Mouse (Mus musculus): ENCODE data around the gene Rab22a. TPM values are rescaled to one million over a fixed set of nuclear protein-coding genes. Genes with fewer than 3 reads are reported as not detected.

Rab22a gene
- polyA plus RNA-seq, 1 experiment = 11.8 TPM

- Histone ChIP-seq H3ac (ENCODE audit: control insufficient read depth, insufficient read length, low read depth) (no peak overlapping the region), H3K79me3 (ENCODE audit: low read depth) (peaks cover 82% of the 10 kb centered on the region), H3K79me2 (ENCODE audit: control insufficient read depth, insufficient read depth) (peaks cover 99% of the 10 kb centered on the region), H3K4me3 (ENCODE audit: insufficient read depth, poor library complexity, severe bottlenecking) (no peak overlapping the region), H3K36me3 (ENCODE audit: control insufficient read depth, insufficient read depth) (peaks cover 48% of the 10 kb centered on the region), H3K27me3 (ENCODE audit: control insufficient read depth, insufficient read depth, insufficient read length) (no peaks in the 10 kb centered on the region)
- no peak for TF ChIP-seq CTCF (IDR thresholded peaks at IDR 0.05; ENCODE audit: control insufficient read depth, insufficient read depth, insufficient read length)
- no peak for TF ChIP-seq CEBPB (IDR thresholded peaks at IDR 0.05; ENCODE audit: low read depth)
- TF ChIP-seq MYOG (IDR thresholded peaks at IDR 0.05; ENCODE audit: control insufficient read depth, extremely low read depth, insufficient read length) = no peak
- TF ChIP-seq MAX (IDR thresholded peaks at IDR 0.05) = no peak
- TF ChIP-seq USF1 (IDR thresholded peaks at IDR 0.05; ENCODE audit: low read depth) = no peak
- no peak for TF ChIP-seq MYOD1 (IDR thresholded peaks at IDR 0.05; ENCODE audit: control insufficient read depth, insufficient read length, low read depth)
- no peak for TF ChIP-seq FOSL1 (IDR thresholded peaks at IDR 0.05; ENCODE audit: insufficient read depth, low read length, poor library complexity, severe bottlenecking)
Measured at GRCm38 (mm10) chr2:173673469-173673868, 13.9 kb downstream of the Rab22a start.

GRCm38 (mm10) chr2:173678593-173678992 lies 19.0 kb downstream of the Rab22a start:
- no peak overlapping the region for H3K4me3 ChIP-seq (ENCODE audit: insufficient read depth, poor library complexity, severe bottlenecking)
- peaks cover 27% of the 10 kb centered on the region for H3K36me3 ChIP-seq (ENCODE audit: control insufficient read depth, insufficient read depth)
- no peaks in the 10 kb centered on the region for H3K27me3 ChIP-seq (ENCODE audit: control insufficient read depth, insufficient read depth, insufficient read length)
- peaks cover 59% of the 10 kb centered on the region for H3K79me3 ChIP-seq (ENCODE audit: low read depth)
- peaks cover 91% of the 10 kb centered on the region for H3K79me2 ChIP-seq (ENCODE audit: control insufficient read depth, insufficient read depth)
- no peak overlapping the region for H3ac ChIP-seq (ENCODE audit: control insufficient read depth, insufficient read length, low read depth)
- no peak for TF ChIP-seq MYOD1 (IDR thresholded peaks at IDR 0.05; ENCODE audit: control insufficient read depth, insufficient read length, low read depth)
- no peak for TF ChIP-seq FOSL1 (IDR thresholded peaks at IDR 0.05; ENCODE audit: insufficient read depth, low read length, poor library complexity, severe bottlenecking)
- TF ChIP-seq USF1 (IDR thresholded peaks at IDR 0.05; ENCODE audit: low read depth) = no peak
- no peak for TF ChIP-seq MAX (IDR thresholded peaks at IDR 0.05)
- TF ChIP-seq MYOG (IDR thresholded peaks at IDR 0.05; ENCODE audit: control insufficient read depth, extremely low read depth, insufficient read length) = no peak
- no peak for TF ChIP-seq CEBPB (IDR thresholded peaks at IDR 0.05; ENCODE audit: low read depth)

GRCm38 (mm10) chr2:173679217-173679616 lies 19.7 kb downstream of the Rab22a start:
- Histone ChIP-seq H3K79me2 (ENCODE audit: control insufficient read depth, insufficient read depth) (peaks cover 91% of the 10 kb centered on the region), H3K36me3 (ENCODE audit: control insufficient read depth, insufficient read depth) (peaks cover 24% of the 10 kb centered on the region), H3ac (ENCODE audit: control insufficient read depth, insufficient read length, low read depth) (no peak overlapping the region), H3K27me3 (ENCODE audit: control insufficient read depth, insufficient read depth, insufficient read length) (no peaks in the 10 kb centered on the region), H3K79me3 (ENCODE audit: low read depth) (peaks cover 58% of the 10 kb centered on the region), H3K4me3 (ENCODE audit: insufficient read depth, poor library complexity, severe bottlenecking) (no peak overlapping the region)
- TF ChIP-seq CEBPB (IDR thresholded peaks at IDR 0.05; ENCODE audit: low read depth) (no peak), USF1 (IDR thresholded peaks at IDR 0.05; ENCODE audit: low read depth) (no peak)

- H3K79me2 ChIP-seq (ENCODE audit: control insufficient read depth, insufficient read depth) = peaks cover 89% of the 10 kb centered on the region
- H3K79me3 ChIP-seq (ENCODE audit: low read depth) = peaks cover 52% of the 10 kb centered on the region
- TF ChIP-seq USF1 (IDR thresholded peaks at IDR 0.05; ENCODE audit: low read depth) (no peak), CEBPB (IDR thresholded peaks at IDR 0.05; ENCODE audit: low read depth) (no peak), MAX (IDR thresholded peaks at IDR 0.05) (no peak), CTCF (IDR thresholded peaks at IDR 0.05; ENCODE audit: control insufficient read depth, insufficient read depth, insufficient read length) (no peak), MYOD1 (IDR thresholded peaks at IDR 0.05; ENCODE audit: control insufficient read depth, insufficient read length, low read depth) (no peak), FOSL1 (IDR thresholded peaks at IDR 0.05; ENCODE audit: insufficient read depth, low read length, poor library complexity, severe bottlenecking) (no peak), MYOG (IDR thresholded peaks at IDR 0.05; ENCODE audit: control insufficient read depth, extremely low read depth, insufficient read length) (no peak)
- H3ac ChIP-seq (ENCODE audit: control insufficient read depth, insufficient read length, low read depth) = no peak overlapping the region
- no peak overlapping the region for H3K4me3 ChIP-seq (ENCODE audit: insufficient read depth, poor library complexity, severe bottlenecking)
- H3K27me3 ChIP-seq (ENCODE audit: control insufficient read depth, insufficient read depth, insufficient read length) = no peaks in the 10 kb centered on the region
- H3K36me3 ChIP-seq (ENCODE audit: control insufficient read depth, insufficient read depth) = peaks cover 19% of the 10 kb centered on the region
Measured at GRCm38 (mm10) chr2:173680153-173680552, 20.6 kb downstream of the Rab22a start.

- no peaks in the 10 kb centered on the region for H3K27me3 ChIP-seq (ENCODE audit: control insufficient read depth, insufficient read depth, insufficient read length)
- H3K79me3 ChIP-seq (ENCODE audit: low read depth) = peaks cover 38% of the 10 kb centered on the region
- no peak overlapping the region for H3ac ChIP-seq (ENCODE audit: control insufficient read depth, insufficient read length, low read depth)
- TF ChIP-seq USF1 (IDR thresholded peaks at IDR 0.05; ENCODE audit: low read depth) (no peak), CTCF (IDR thresholded peaks at IDR 0.05; ENCODE audit: control insufficient read depth, insufficient read depth, insufficient read length) (no peak), CEBPB (IDR thresholded peaks at IDR 0.05; ENCODE audit: low read depth) (no peak), MYOD1 (IDR thresholded peaks at IDR 0.05; ENCODE audit: control insufficient read depth, insufficient read length, low read depth) (no peak), MAX (IDR thresholded peaks at IDR 0.05) (no peak), MYOG (IDR thresholded peaks at IDR 0.05; ENCODE audit: control insufficient read depth, extremely low read depth, insufficient read length) (no peak), FOSL1 (IDR thresholded peaks at IDR 0.05; ENCODE audit: insufficient read depth, low read length, poor library complexity, severe bottlenecking) (no peak)
- peaks cover 18% of the 10 kb centered on the region for H3K36me3 ChIP-seq (ENCODE audit: control insufficient read depth, insufficient read depth)
- H3K79me2 ChIP-seq (ENCODE audit: control insufficient read depth, insufficient read depth) = peaks cover 89% of the 10 kb centered on the region
- H3K4me3 ChIP-seq (ENCODE audit: insufficient read depth, poor library complexity, severe bottlenecking) = no peak overlapping the region
Measured at GRCm38 (mm10) chr2:173682773-173683172, 23.2 kb downstream of the Rab22a start.

GRCm38 (mm10) chr2:173685781-173686361 lies 26.3 kb downstream of the Rab22a start:
- H3K36me3 ChIP-seq (ENCODE audit: control insufficient read depth, insufficient read depth) = peaks cover 30% of the 10 kb centered on the region
- H3K79me3 ChIP-seq (ENCODE audit: low read depth) = peaks cover 19% of the 10 kb centered on the region

More at GRCm38 (mm10) chr2:173685781-173686361, 26.3 kb downstream of the Rab22a start:
- H3K27me3 ChIP-seq (ENCODE audit: control insufficient read depth, insufficient read depth, insufficient read length) = no peaks in the 10 kb centered on the region
- H3ac ChIP-seq (ENCODE audit: control insufficient read depth, insufficient read length, low read depth) = no peak overlapping the region
- no peak overlapping the region for H3K4me3 ChIP-seq (ENCODE audit: insufficient read depth, poor library complexity, severe bottlenecking)
- TF ChIP-seq MYOG (IDR thresholded peaks at IDR 0.05; ENCODE audit: control insufficient read depth, extremely low read depth, insufficient read length) (no peak), USF1 (IDR thresholded peaks at IDR 0.05; ENCODE audit: low read depth) (no peak), MYOD1 (IDR thresholded peaks at IDR 0.05; ENCODE audit: control insufficient read depth, insufficient read length, low read depth) (no peak), CEBPB (IDR thresholded peaks at IDR 0.05; ENCODE audit: low read depth) (no peak), FOSL1 (IDR thresholded peaks at IDR 0.05; ENCODE audit: insufficient read depth, low read length, poor library complexity, severe bottlenecking) (no peak), MAX (IDR thresholded peaks at IDR 0.05) (no peak), CTCF (IDR thresholded peaks at IDR 0.05; ENCODE audit: control insufficient read depth, insufficient read depth, insufficient read length) (no peak)
- H3K79me2 ChIP-seq (ENCODE audit: control insufficient read depth, insufficient read depth) = peaks cover 59% of the 10 kb centered on the region

Measured in C2C12 (cell line).